Mouse (Mus musculus) c-Kit-positive CD71-positive TER-119-negative erythroid progenitor cells, embryonic 14.5 days (primary cell): ENCODE data around the gene Phykpl.
A peak's percentile ranks its signal among the peaks of the same experiment; 100 is the strongest.
"Not testable (repeated sequence)": the region's sequence is repeated elsewhere in the genome, so short reads cannot be mapped to it uniquely, and the experiment has no call there.

Source experiments
- DNase-seq: peaks from one replicate; pipeline ENCODE4 v3.0.0-alpha.2; 2013; ENCODE audit warnings: low read depth

The Phykpl gene

GRCm38 (mm10) chr11:51587059-51587458 is 2.5 kb downstream of the Phykpl start:
- DNase-seq = no peak

DNA sequence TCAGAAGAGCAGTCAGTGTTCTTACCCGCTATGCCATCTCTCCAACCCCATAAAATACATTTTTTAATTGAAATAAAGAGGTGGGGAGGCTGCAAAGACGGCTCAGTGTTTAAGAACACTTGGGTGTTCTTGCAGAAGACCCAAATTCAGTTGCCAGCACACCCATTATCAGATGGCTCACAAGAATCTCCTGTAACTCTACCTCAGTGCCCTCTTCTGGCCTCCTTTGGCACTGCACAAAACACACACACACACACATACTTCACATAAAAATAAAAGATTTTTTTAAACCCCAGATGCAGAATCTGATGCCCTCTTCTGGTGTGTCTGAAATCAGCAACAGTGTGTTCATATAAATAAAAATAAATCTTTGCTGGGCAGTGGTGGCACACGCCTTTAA is 4.3 kb downstream of the Phykpl start:
- DNase-seq = no peak

DNA sequence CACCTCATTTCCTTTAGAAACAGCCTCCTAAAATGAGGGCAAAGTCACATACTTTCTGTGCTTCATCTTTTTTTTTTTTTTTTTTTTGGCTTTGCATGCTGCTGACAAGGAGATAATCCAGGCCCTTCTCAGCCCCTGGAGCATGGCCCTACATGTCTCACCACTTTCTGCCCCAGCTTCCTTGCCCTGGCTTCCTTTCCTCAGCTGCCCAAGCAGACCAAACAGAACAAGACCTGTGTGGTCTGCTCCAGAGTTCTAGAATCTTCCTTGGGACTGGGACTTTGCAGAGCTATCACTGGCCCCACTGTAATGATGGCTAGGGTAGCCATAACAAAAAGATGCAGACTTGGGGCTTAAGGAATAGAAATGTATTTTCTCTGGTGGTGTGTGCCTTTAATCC is 5.4 kb downstream of the Phykpl start:
- no peak for DNase-seq

DNA sequence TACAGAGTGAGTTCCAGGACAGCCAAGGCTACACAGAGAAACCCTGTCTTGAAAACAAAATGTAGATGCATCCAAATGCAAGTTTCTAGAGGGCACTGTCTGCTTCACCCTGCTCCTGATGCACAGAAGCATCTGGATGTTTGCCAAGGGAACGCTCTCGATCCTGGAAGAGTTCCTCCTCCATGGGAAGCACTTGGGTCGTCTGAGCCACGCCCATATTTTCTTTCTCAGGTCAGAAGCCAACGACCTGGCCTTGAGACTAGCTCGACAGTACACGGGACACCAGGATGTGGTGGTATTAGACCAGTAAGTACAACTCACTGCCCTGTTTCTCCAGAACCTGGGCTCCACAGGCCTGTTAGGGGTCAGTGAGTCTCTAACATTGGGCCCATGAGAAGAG is 6.6 kb downstream of the Phykpl start:
- DNase-seq = no peak

GRCm38 (mm10) chr11:51591915-51592314 is 7.4 kb downstream of the Phykpl start:
- DNase-seq = no peak

GRCm38 (mm10) chr11:51593368-51593767 is 8.8 kb downstream of the Phykpl start:
- DNase-seq = no peak

DNA sequence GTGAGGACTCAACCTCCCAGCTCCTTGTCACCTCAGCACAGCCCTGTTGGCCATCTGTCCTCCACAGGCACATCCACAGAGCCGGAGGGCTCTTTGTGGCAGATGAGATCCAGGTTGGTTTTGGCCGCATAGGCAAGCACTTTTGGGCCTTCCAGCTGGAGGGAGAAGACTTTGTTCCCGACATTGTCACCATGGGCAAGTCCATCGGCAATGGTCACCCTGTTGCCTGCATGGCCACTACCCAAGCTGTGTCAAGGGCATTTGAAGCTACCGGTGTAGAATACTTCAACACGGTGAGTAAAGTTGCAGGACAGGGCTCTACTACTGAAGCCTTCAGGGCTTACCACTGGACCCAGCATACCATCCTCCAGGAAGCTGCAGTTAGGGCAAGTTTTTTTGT is 9.3 kb downstream of the Phykpl start:
- no peak for DNase-seq

GRCm38 (mm10) chr11:51594715-51595350 is 10.3 kb downstream of the Phykpl start:
- DNase-seq = no peak

DNA sequence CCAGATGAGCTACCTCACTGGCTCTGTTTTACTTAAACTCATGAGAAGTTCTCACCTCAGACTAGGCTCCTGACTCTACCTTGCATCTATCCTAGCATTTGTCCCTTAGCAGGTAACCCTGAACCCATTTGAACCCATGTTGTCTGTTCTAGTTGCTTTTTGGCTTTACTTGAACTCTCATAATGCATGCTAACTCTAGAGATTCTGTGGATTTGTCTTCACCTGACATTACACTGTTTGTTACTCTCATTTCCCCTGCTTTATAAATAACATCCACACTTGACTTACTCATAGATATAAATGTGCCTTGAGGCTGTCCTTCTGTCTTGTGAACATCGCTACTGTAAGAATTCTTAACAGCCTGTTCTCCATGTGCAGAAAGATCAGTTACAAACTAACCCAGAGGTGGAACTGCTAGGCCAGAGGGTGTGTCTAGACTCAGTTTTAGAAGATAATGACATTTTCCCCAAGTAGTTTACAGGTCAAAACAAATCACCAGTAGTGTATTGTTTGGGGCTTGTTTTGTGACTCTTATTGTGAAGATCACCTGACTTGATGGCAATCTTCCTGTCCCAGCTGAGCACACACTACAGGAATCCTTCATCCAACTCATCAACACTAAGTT is 11.0 kb downstream of the Phykpl start:
- no peak for DNase-seq

- DNase-seq = no peak
These were observed 13.0 kb downstream of the Phykpl start for GRCm38 (mm10) chr11:51597553-51597952.

GRCm38 (mm10) chr11:51602253-51602652 is 17.7 kb downstream of the Phykpl start:
- DNase-seq = no peak

- peak; percentile 81 for DNase-seq
These were observed 21.3 kb downstream of the Phykpl start for GRCm38 (mm10) chr11:51605602-51606446.

- DNase-seq = peak; percentile 97
These were observed 22.0 kb downstream of the Phykpl start, which contains the start of gene Hnrnpab for GRCm38 (mm10) chr11:51606447-51607095. Gene Hnrnpab, minus strand, starts transcription at chr11:51606847.

GRCm38 (mm10) chr11:51607096-51607738 is 22.7 kb downstream of the Phykpl start:
- no peak for DNase-seq

DNA sequence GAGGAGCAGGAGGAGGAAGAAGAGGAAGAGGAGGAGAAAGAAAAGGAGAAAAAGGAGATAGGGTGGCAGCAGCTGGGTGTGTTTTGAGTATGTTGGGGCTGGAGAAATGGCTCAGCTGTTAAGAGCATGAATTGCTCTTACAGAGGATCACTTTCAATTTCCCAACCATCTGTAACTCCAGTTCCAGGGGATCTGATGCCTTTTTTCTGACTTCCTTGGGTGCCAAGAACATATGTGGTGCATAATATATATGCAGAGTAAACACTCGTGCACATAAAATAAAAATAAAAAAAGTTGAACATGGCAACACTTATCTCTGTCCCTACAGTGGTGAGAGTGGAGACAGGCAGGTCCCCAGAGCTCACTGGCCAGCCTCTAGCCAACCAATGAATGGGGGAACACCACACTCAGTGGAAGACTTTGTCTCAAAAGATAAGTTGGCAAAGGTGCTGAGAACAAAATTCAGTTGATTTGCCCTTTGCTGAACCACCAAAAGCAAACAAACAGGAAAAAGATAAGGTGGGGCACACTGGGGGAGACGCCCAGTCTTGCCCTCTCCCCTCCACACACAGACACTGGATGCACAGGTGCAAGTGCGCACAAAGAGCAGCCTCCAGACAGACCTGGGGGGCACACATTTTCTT is 24.8 kb downstream of the Phykpl start:
- DNase-seq = peak; percentile 66

GRCm38 (mm10) chr11:51609940-51610339 is 25.4 kb downstream of the Phykpl start:
- DNase-seq = not testable (repeated sequence)

DNA sequence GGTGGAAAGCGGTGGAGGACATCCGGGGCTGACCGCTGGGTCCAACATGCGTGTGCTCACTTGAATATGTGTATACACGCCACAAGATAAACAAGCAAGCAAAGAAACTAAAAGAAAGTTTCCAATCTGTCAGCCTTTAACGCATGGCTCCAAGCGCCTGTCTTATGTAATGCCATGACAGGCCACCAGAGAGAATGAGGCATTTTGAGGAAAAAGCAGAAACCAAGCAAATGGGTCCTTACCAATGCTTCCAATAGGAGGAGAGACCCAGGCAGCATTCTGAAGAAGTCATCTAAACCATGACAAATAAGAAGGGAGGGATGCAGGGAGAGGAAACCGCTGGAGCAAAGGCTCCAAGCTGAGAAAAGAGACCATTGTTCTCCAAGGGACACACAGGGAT is 29.7 kb downstream of the Phykpl start:
- no peak for DNase-seq

- no peak for DNase-seq
These were observed 30.6 kb downstream of the Phykpl start for GRCm38 (mm10) chr11:51615129-51615528.

GRCm38 (mm10) chr11:51615601-51616000 is 31.0 kb downstream of the Phykpl start:
- DNase-seq = peak; percentile 77

DNA sequence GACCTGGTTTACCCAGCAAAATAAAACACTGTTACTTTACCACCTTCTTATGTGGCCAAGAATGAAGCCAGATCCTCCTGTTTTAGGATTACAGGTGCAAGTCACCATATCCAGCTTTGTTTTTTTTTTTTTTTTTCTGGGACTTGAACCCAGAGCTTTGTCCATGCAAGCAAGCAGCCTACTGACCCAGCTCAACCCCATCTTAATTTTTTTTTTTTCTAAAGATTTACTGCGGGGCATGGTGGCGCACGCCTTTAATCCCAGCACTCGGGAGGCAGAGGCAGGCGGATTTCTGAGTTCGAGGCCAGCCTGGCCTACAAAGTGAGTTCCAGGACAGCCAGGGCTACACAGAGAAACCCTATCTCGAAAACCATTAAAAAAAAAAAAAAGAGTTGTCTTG is 31.6 kb downstream of the Phykpl start:
- DNase-seq = not testable (repeated sequence)

DNA sequence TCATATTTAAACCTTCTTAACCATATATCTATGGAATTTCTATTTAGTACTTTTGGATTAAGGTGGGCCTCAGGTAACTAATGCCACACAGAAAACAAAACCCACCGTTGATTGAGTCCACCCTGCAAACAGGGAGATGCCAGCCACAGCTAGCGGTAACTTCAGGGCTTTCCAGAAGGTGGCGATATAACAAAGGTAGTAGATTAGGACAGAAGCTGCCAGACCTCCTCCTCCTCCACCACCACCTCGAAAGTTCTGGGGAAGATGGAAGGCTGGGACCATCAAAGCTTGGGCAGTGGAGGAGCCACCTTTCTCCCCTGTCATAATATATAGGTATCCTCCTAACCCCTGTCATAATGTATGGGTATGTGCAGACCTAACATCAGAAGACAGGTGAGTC is 33.1 kb downstream of the Phykpl start:
- peak; percentile 67 for DNase-seq
